Mouse (Mus musculus) embryonic fibroblast, embryonic 13.5 days (primary cell): ENCODE measurements around the gene Rps19. TPM values are rescaled to one million over a fixed set of nuclear protein-coding genes. Genes with fewer than 3 reads are reported as not detected.
"Not testable (repeated sequence)": the region's sequence is repeated elsewhere in the genome, so short reads cannot be mapped to it uniquely, and the experiment has no call there.

ENCODE experiments used
- H3K27ac ChIP-seq: 2 replicates; pipeline ENCODE4 v1.5.1; 2012; ENCODE audit warnings: low read length, control low read depth, inconsistent platforms; ENCODE audit not compliant: insufficient read depth
- H3K4me1 ChIP-seq: 2 replicates; pipeline ENCODE4 v1.6.1; 2011; ENCODE audit warnings: low read length; ENCODE audit not compliant: control insufficient read depth, insufficient read depth
- H3K4me3 ChIP-seq: 2 replicates; pipeline ENCODE4 v1.5.1; 2011; ENCODE audit warnings: mild to moderate bottlenecking, control low read depth, low read length; ENCODE audit not compliant: insufficient read depth
- CTCF ChIP-seq: IDR thresholded peaks from 2 replicates; pipeline ENCODE4 v1.5.1; 2011; ENCODE audit warnings: mild to moderate bottlenecking, control low read depth, low read length, moderate library complexity, borderline replicate concordance; ENCODE audit not compliant: insufficient read depth
- POLR2A ChIP-seq: IDR thresholded peaks from 2 replicates; pipeline ENCODE4 v1.6.1; 2011; ENCODE audit warnings: low read depth, mild to moderate bottlenecking, control low read depth, low read length, moderate library complexity
- polyA plus RNA-seq: library from polyadenylated mRNA; stranded (reverse); fragments of >200 nt; gene quantifications from 2 replicates; pipeline ENCODE4 v1.2.4, GENCODE M21; 2011; ENCODE audit warnings: low read depth; ENCODE audit not compliant: missing spikeins, insufficient read length

The Rps19 gene
- polyA plus RNA-seq, 1 experiment, result 1,560 TPM

- no peak overlapping the region for H3K27ac ChIP-seq
- no peak overlapping the region for H3K4me3 ChIP-seq
- no peaks in the 10 kb centered on the region; the same call in 1 of the 2 replicates for H3K4me1 ChIP-seq
- TF ChIP-seq CTCF (no peak), POLR2A (no peak)
Measured at GRCm38 (mm10) chr7:24889431-24890220, 5.5 kb downstream of the Rps19 start.

- TF ChIP-seq CTCF (peak; percentile 91), POLR2A (peak; percentile 29; the same call in 1 of the 2 replicates)
- no peak overlapping the region for H3K27ac ChIP-seq
- H3K4me1 ChIP-seq, result no peaks in the 10 kb centered on the region; the same call in 1 of the 2 replicates
- H3K4me3 ChIP-seq, result no peak overlapping the region
Measured at GRCm38 (mm10) chr7:24890281-24891216, 6.4 kb downstream of the Rps19 start.

- Histone ChIP-seq H3K4me1 (no peaks in the 10 kb centered on the region; the same call in 1 of the 2 replicates), H3K4me3 (no peak overlapping the region), H3K27ac (no peak overlapping the region)
- TF ChIP-seq CTCF, result no peak
- peak; percentile 6 for TF ChIP-seq POLR2A
Measured at GRCm38 (mm10) chr7:24891241-24892124, 7.3 kb downstream of the Rps19 start.

GRCm38 (mm10) chr7:24892125-24892583 lies 8.0 kb downstream of the Rps19 start:
- TF ChIP-seq POLR2A, result no peak
- no peak for TF ChIP-seq CTCF
- H3K4me1 ChIP-seq, result no peaks in the 10 kb centered on the region; the same call in 1 of the 2 replicates
- H3K27ac ChIP-seq, result no peak overlapping the region
- no peak overlapping the region for H3K4me3 ChIP-seq

- not testable (repeated sequence) for H3K4me3 ChIP-seq, H3K4me1 ChIP-seq, H3K27ac ChIP-seq
Measured at GRCm38 (mm10) chr7:24895749-24896148, 11.6 kb downstream of the Rps19 start.

GRCm38 (mm10) chr7:24896269-24896668 lies 12.1 kb downstream of the Rps19 start:
- TF ChIP-seq CTCF (no peak), POLR2A (no peak)
- Histone ChIP-seq H3K4me1 (no peaks in the 10 kb centered on the region), H3K27ac (no peak overlapping the region), H3K4me3 (no peak overlapping the region)

GRCm38 (mm10) chr7:24897224-24897623 lies 13.1 kb downstream of the Rps19 start, which contains the start of gene Cd79a:
Gene Cd79a, plus strand, starts transcription at chr7:24897381.
- Histone ChIP-seq H3K4me1 (no peaks in the 10 kb centered on the region), H3K27ac (no peak within 1 kb of the TSS), H3K4me3 (no peak within 1 kb of the TSS)
- no peak for TF ChIP-seq CTCF
- no peak for TF ChIP-seq POLR2A

GRCm38 (mm10) chr7:24897959-24898358 lies 13.8 kb downstream of the Rps19 start:
- Histone ChIP-seq H3K4me1 (no peaks in the 10 kb centered on the region), H3K4me3 (no peak overlapping the region), H3K27ac (no peak overlapping the region)
- no peak for TF ChIP-seq CTCF
- TF ChIP-seq POLR2A, result no peak

GRCm38 (mm10) chr7:24901114-24901513 lies 16.9 kb downstream of the Rps19 start:
- TF ChIP-seq POLR2A, result no peak
- no peak for TF ChIP-seq CTCF
- H3K4me3 ChIP-seq, result no peak overlapping the region
- H3K27ac ChIP-seq, result no peak overlapping the region
- peaks cover 2% of the 10 kb centered on the region; the same call in 1 of the 2 replicates for H3K4me1 ChIP-seq
